Mouse (Mus musculus): ENCODE measurements around the gene 6820408C15Rik.

GRCm38 (mm10) chr2:152476763-152477162 is 61.4 kb downstream of the 6820408C15Rik start, which contains the start of gene Defb20:
- TF ChIP-seq CTCF (conservative IDR thresholded peaks at IDR 0.05 in 1 of 2, IDR thresholded peaks at IDR 0.05 in 1 of 2; ENCODE audit: low read depth in 2 of 2, low read length in 2 of 2) (no peak), NELFE (IDR thresholded peaks at IDR 0.05; ENCODE audit: low read depth, low read length) (no peak)

Data from CH12.LX (cell line).